Mouse (Mus musculus) bone marrow, adult 2 months (tissue): ENCODE results near the gene Csrp1. TPM values are rescaled to one million over a fixed set of nuclear protein-coding genes. Genes with fewer than 3 reads are reported as not detected.

ENCODE experiments used
- H3K27ac ChIP-seq: fragments of 200-500 bp; 2 replicates; pipeline ENCODE4 v1.5.1; 2012; ENCODE audit warnings: low read depth, mild to moderate bottlenecking, control low read depth, inconsistent platforms, low read length; ENCODE audit not compliant: control insufficient read depth, poor library complexity, insufficient read depth
- H3K4me1 ChIP-seq: fragments of 200-500 bp; 2 replicates; pipeline ENCODE4 v1.6.1; 2011; ENCODE audit warnings: low read length; ENCODE audit not compliant: control insufficient read depth, insufficient read depth
- H3K4me3 ChIP-seq: fragments of 200-500 bp; replicated peaks from 2 replicates; pipeline ENCODE3; 2011; ENCODE audit warnings: mild to moderate bottlenecking, low read depth, low read length, control low read depth; ENCODE audit not compliant: control insufficient read depth
- CTCF ChIP-seq: fragments of 200-500 bp; IDR thresholded peaks from 2 replicates; pipeline ENCODE4 v1.5.1; 2011; ENCODE audit warnings: low read length, control low read depth; ENCODE audit not compliant: control insufficient read depth, insufficient read depth
- POLR2A ChIP-seq: fragments of 200-500 bp; IDR thresholded peaks from 2 replicates; pipeline ENCODE4 v1.6.1; 2011; ENCODE audit warnings: low read depth, mild to moderate bottlenecking, control low read depth, low read length, borderline replicate concordance; ENCODE audit not compliant: control insufficient read depth
- WGBS: fragments of 180-500 bp; shearing (Covaris S2); methylation state at CpG from one replicate; pipeline ENCODE4 v1.1.7; 2018; 5-methylcytosine and 5-hydroxymethylcytosine counted together
- polyA plus RNA-seq: library from polyadenylated mRNA; stranded (reverse); fragments of >200 nt; gene quantifications from 2 replicates; pipeline ENCODE4 v1.2.4, GENCODE M21; 2011; ENCODE audit warnings: low replicate concordance; ENCODE audit not compliant: missing spikeins, insufficient read depth, insufficient read length

Csrp1 gene
- polyA plus RNA-seq, 1 experiment, result 109 TPM

GRCm38 (mm10) chr1:135793370-135794215 lies 73.7 kb downstream of the Csrp1 start:
- TF ChIP-seq CTCF, result no peak
- TF ChIP-seq POLR2A, result no peak
- Histone ChIP-seq H3K27ac (no peak overlapping the region), H3K4me1 (no peaks in the 10 kb centered on the region), H3K4me3 (no peak overlapping the region)
- WGBS, result 23% methylated on average over 27 of the region's 27 CpGs

GRCm38 (mm10) chr1:135794216-135795134 lies 74.6 kb downstream of the Csrp1 start:
- H3K4me1 ChIP-seq, result no peaks in the 10 kb centered on the region
- TF ChIP-seq POLR2A (no peak), CTCF (no peak)
- H3K4me3 ChIP-seq, result no peak overlapping the region
- WGBS, result 19% methylated on average over 20 of the region's 20 CpGs
- no peak overlapping the region for H3K27ac ChIP-seq

- TF ChIP-seq POLR2A (no peak), CTCF (no peak)
- Histone ChIP-seq H3K27ac (no peak overlapping the region), H3K4me1 (no peaks in the 10 kb centered on the region), H3K4me3 (no peak overlapping the region)
- 68% methylated on average over 1 of the region's 1 CpGs for WGBS
Measured at GRCm38 (mm10) chr1:135798492-135798891, 78.6 kb downstream of the Csrp1 start.

GRCm38 (mm10) chr1:135799109-135799627 lies 79.3 kb downstream of the Csrp1 start:
- Histone ChIP-seq H3K4me1 (no peaks in the 10 kb centered on the region), H3K27ac (no peak overlapping the region), H3K4me3 (no peak overlapping the region)
- WGBS, result 45% methylated on average over 8 of the region's 8 CpGs
- TF ChIP-seq POLR2A (no peak), CTCF (no peak)

GRCm38 (mm10) chr1:135800192-135800950 lies 80.5 kb downstream of the Csrp1 start:
- WGBS, result 53% methylated on average over 8 of the region's 8 CpGs
- H3K27ac ChIP-seq, result no peak overlapping the region
- no peak overlapping the region for H3K4me3 ChIP-seq
- no peaks in the 10 kb centered on the region for H3K4me1 ChIP-seq
- no peak for TF ChIP-seq CTCF
- no peak for TF ChIP-seq POLR2A

Other genes starting within 250 kb of the Csrp1 start
- 10.9 and 22.7 TPM in 2 replicates for gene Nav1, start 112.8 kb upstream of the Csrp1 start, polyA plus RNA-seq
- 7.6 TPM in 1 of 2 replicates, not detected in the other for gene Phlda3, start 46.1 kb downstream of the Csrp1 start, polyA plus RNA-seq
- not detected in 2 replicates for gene Tnni1, start 59.4 kb downstream of the Csrp1 start, polyA plus RNA-seq
- gene Lad1, start 98.5 kb downstream of the Csrp1 start, polyA plus RNA-seq, result 0.77 TPM in 1 of 2 replicates, not detected in the other
- 0.99 and 2.6 TPM in 2 replicates for gene Tnnt2, start 116.3 kb downstream of the Csrp1 start, polyA plus RNA-seq
- 0.32 TPM in 1 of 2 replicates, not detected in the other for gene Pkp1, start 199.1 kb downstream of the Csrp1 start, polyA plus RNA-seq